Mouse (Mus musculus) kidney, adult 2 months (tissue): ENCODE results near the gene Slc22a4.

Source experiments
- CTCF ChIP-seq: fragments of 200-500 bp; conservative IDR thresholded peaks from 2 replicates; pipeline ENCODE4 v1.5.1; 2011; ENCODE audit warnings: low read depth, mild to moderate bottlenecking, control low read depth, low read length, moderate library complexity, mixed read lengths; ENCODE audit not compliant: insufficient read depth, insufficient read length
- POLR2A ChIP-seq: fragments of 200-500 bp; IDR thresholded peaks from one replicate; pipeline ENCODE4 v1.6.1; 2011; ENCODE audit warnings: low read depth, low read length, control low read depth

DNA sequence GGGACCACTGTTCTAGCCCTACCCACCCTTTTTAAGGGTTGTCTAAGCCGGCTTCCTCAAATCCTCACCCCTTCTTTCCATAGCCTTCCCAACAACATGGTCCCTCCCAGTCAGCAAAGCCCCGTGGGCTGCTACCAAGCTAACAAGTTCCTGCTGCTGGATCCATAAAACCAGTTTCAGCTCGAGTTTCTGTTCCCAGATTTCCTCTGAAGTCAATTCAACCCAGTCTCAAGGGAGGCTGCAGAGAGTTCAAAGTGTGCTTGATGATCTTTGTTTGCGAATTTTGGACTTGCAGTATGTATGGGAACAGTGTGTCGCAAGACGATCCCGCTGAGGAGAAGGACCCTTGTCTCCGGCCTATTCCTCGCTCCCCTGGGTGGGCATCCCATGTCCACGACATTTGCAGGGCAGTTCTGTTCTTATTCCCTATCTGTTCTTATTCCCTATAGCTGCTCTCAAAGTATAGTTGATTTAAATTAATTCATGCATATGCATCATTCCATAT is 19.4 kb downstream of the Slc22a4 start:
- no peak for TF ChIP-seq CTCF
- TF ChIP-seq POLR2A: no peak
